Mouse (Mus musculus) fibroblast of lung, adult 2 months (primary cell): ENCODE results near the gene Jsrp1.

Experiments
- DNase-seq: peaks from one replicate; pipeline ENCODE4 v3.0.0-alpha.2; 2011; ENCODE audit warnings: low read depth

Gene Jsrp1

DNA sequence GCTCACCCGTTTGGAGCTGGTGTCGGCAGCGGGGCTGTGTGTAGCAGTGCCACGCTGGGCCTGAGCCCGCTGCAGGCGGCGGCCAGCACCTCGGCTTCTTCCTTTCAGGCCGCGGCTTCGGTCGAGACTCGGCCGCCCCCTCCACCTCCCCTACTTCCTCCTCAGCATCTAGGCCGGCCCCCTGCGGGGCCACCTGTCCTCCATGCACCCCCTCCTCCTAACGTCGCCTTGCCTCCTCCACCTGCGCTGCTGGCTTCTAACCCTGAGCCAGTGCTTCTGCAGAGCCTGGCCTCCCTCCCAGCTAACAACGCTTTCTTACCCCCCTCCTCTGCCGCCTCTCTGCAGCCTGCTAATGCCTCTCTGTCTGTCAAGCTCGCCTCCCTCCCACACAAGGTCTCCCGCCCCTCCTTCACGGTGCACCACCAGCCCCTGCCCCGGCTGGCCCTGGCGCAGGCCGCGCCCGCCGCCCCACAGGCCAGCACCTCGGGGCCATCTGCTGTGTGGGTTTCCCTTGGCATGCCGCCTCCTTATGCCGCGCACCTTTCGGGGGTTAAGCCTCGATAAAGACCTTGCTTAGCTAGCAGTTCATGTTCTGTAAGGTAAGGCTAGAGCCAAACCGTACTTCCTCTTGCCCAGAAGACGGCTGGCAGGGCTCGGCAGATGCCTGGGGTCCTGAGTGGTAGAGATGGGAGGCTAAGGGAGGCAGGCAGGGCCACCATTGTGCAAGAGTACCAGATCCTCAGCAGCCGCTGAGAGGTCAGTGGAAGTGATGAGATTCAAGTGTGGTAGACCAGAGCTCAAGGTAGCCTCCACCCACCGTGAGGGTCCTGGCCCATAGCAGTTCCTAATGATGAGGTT, 20.9 kb downstream of the Jsrp1 start:
- DNase-seq: no peak

DNA sequence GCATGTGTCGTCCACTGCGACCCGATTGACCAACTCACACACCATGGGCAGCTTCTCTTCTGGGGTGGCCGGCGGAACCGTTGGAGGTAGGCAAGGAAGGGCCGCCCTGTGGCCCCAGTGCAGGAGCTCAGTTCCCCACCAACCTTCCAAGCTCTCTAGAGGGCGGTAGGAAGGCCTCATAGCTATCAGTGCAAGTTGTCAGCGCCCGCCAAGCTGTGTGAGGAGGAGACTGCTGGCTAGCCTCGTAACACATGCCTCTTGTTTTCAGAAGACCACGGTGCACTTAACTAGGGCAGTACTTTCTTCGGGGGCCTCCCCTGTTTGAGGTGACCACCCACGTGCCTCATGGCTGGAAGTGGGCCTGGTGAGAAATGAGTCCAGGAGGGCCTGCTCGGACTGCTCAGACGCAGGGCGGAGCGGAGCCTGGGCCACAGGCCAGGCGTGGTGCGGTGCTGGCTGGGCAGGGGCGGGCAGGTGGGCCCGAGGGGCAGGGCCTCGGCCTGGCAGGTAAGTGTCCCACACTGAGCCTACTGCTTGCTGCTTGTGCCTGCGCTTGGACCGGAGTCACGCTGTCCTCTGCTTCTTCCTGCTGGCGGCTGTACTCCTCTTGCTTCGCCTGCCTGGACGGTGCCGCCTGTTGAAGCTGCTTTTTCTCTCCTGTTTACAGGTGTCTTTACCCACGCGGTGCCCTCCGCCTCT, 21.7 kb downstream of the Jsrp1 start:
- DNase-seq: no peak

DNA sequence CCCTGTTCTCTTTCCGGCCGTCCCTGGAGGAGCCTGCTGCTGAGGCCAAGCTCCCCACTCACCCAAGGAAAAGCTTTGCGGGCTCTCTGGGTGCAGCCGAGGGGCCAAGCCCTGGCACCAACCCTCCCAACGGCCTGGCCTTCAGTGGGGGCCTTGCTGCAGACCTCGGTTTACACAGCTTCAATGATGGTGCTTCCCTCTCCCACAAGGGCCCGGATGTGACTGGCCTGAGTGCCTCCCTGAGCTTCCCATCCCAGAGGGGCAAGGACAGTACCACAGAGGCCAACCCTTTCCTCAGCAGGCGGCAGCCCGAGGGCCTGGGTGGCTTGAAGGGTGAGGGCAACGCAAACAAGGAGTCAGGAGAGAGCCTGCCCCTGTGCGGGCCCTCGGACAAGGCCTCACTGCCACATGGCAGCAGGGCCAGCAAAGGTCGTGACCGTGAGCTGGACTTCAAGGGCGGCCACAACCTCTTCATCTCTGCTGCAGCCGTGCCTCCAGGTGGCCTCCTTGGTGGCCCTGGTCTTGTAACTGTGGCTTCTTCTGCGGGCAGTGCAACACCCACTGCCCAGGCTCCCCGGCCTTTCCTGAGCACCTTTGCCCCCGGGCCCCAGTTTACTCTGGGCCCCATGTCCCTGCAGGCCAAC, 22.4 kb downstream of the Jsrp1 start:
- DNase-seq: no peak

- no peak for DNase-seq
Measured at GRCm38 (mm10) chr10:80787517-80787916, 25.8 kb downstream of the Jsrp1 start.

- DNase-seq: no peak
Measured at GRCm38 (mm10) chr10:80785963-80786362, 27.3 kb downstream of the Jsrp1 start.

DNA sequence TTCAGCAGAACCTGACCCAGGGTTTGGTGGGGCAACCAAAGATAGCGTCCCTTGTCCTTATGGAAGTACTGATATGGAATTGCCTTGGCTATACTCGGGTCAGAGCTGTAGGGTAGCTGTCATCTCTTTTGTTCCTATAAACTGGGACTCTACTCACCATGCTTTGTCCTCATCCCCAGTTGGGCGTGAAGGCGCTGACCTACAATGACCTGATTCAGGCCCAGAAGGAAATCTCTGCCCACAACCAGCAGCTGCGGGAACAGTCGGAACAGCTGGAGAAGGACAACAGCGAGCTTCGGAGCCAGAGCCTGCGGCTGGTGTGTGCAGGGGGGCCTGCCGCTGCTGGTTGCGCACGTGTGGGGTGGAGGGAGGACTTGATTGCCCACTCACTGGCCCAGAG, 28.4 kb downstream of the Jsrp1 start:
- DNase-seq: no peak

GRCm38 (mm10) chr10:80784302-80784701, 29.0 kb downstream of the Jsrp1 start:
- no peak for DNase-seq

GRCm38 (mm10) chr10:80779565-80779964, 33.7 kb downstream of the Jsrp1 start:
- DNase-seq: no peak

DNA sequence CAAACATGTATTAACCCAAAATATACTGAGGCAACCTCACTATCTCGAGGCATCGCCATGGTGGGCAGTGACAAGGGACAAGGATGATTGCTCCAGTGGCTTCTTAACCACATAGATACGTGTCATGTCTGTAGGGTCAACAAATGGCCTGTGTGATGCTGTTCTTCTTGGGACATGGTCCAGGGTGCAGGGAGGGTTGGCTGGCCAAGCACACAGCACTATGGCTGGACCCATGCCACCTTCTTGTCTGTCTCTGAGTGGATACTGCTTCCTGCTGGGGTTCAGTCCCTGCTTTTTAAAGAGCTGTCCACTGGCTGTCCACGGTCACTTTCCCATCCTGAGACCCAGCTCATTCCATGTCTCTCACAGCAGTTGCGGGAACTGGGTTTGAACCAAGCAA, 36.2 kb downstream of the Jsrp1 start:
- DNase-seq: no peak

DNA sequence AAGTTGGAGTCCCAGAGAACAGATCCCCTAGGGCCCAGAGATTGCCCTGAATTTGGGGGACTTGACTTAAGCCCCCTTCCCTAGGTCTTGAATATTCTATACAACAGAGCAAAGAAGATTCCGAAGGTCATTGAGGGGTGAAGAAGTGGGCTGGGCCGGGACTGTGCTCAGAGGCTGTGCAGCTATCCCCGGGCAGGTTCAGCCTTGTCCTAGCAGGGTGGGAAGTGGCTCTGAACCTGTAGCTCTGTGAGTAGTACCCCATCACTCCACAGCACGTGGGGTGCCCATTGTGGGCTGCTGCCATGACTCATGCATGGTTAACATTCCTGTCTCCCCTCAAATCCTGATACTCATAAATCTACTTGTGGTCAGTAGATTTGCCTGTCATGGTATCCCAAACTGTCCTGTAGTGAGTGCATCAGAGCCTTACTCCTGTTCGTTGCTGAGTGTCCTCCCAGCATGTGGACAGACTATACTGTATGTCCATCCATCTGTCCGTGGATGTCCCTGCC, 36.9 kb downstream of the Jsrp1 start:
- no peak for DNase-seq

GRCm38 (mm10) chr10:80775731-80776130, 37.6 kb downstream of the Jsrp1 start:
- no peak for DNase-seq

DNA sequence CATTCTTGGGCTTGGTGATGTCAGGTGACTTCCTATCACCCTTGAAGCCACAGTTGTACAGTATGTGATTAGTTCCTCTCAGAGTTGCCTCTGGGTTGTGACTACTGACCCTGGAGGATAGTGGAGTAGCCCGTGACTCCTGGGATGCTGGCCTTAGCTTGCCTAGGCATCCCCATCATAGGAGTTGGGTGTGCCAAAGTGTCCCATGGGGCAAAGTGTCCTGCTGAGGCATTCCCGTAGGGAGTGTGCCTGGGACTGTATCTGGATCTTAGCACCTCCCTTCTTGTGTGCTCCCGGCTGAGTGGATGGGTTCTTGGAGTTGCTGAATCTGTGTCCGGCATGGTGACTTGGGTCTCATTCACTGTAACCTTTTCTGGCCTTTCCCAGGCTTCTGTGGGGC, 38.3 kb downstream of the Jsrp1 start:
- no peak for DNase-seq

- peak; percentile 92 for DNase-seq
Measured at GRCm38 (mm10) chr10:80774549-80774948, 38.7 kb downstream of the Jsrp1 start.

- no peak for DNase-seq
Measured at GRCm38 (mm10) chr10:80773816-80774215, 39.5 kb downstream of the Jsrp1 start.

GRCm38 (mm10) chr10:80768365-80768764, 44.9 kb downstream of the Jsrp1 start:
- DNase-seq: no peak

DNA sequence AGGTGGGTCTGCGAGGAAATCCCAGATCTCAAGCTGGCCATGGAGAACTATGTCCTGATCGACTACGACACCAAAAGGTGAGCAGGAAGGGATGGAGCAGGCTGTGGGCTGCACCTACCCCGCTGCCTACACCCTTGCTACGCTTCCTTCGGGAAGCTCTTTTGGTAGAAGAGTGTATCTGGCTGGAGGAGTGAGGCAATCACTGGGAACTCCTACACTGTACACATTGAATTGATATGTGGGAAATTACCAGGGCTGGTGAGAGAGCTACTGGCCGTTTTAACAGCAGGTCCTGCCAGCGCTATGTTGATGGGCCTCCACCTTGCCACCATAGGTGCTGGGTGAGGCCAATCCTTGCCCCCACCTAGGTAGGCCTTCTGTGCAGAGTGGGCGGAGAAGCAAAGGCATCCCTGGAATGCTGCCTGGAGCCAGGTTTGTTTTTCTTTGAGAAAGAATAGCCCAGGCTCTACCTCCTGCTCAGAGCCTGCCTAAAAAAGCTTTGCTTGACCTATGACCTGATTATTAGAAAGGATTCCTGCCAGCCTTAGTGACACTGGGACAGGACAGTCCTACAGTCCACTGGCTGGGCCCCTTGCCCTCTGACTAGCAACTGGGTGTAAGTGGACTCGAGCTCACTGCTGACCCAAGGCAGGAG, 47.0 kb downstream of the Jsrp1 start:
- no peak for DNase-seq

- no peak for DNase-seq
Measured at GRCm38 (mm10) chr10:80765746-80766145, 47.6 kb downstream of the Jsrp1 start.

DNA sequence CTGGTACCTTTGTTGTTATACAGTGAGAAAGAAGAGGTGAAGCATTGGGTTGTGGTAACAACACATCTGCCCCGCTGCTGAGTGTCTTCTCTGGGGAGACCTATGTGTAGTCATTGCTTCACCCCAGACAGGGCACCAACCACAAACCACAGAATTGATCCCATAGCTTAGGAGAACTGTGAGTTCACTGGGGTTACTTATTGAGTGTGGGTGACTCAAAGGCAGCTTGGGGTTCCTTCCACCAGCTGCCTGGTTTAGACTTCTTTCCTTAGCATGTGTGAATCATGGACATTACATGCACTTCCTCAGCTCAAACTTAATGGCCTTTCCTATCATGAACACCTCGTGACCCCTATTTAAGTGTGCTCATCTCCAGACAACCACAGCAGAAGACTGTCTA, 49.8 kb downstream of the Jsrp1 start:
- DNase-seq: no peak

DNA sequence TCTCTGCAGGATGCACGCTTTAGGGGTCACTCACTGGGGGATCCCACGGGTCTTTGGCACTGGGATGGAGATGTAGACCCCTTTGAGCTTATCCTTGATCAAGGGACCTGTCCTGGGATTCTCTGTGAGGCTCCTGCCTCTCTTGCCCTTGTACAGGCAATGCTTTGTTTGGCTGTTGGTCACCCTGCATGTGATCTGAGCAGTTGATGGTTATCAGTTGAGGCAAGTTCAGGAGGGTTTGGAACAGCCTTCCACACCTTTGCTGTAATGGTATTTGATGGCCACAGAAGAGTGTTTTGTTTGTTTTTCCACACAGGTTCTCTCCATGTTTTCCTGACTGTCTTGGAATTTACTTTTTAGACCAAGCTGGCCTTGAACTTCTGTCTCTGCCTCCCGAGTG, 51.5 kb downstream of the Jsrp1 start:
- DNase-seq: no peak

GRCm38 (mm10) chr10:80760596-80761524, 52.4 kb downstream of the Jsrp1 start:
- no peak for DNase-seq

- no peak for DNase-seq
Measured at GRCm38 (mm10) chr10:80758651-80759050, 54.6 kb downstream of the Jsrp1 start.
